Mouse (Mus musculus) MEL (cell line): ENCODE results near the gene Frmd4b. TPM values are rescaled to one million over a fixed set of nuclear protein-coding genes. Genes with fewer than 3 reads are reported as not detected.

Source experiments
- DNase-seq: peaks from one replicate; pipeline ENCODE4 v3.0.0; 2011; ENCODE audit warnings: low read depth, low spot score
- H3K27ac ChIP-seq: 2 replicates; pipeline ENCODE4 v1.5.1; 2012; ENCODE audit warnings: low read depth, mild to moderate bottlenecking, control low read depth, low read length, moderate library complexity; ENCODE audit not compliant: control insufficient read depth
- H3K27me3 ChIP-seq, 2 experiments: fragments of 150-350 bp in 1 of 2; sonication (generic) in 1 of 2; 2 replicates each; pipeline ENCODE4 v1.6.1; 2012; ENCODE audit warnings: low read length in 2 of 2, mild to moderate bottlenecking in 2 of 2, improper control_type of control experiment in 1 of 2, moderate library complexity in 1 of 2; ENCODE audit not compliant: insufficient read depth in 2 of 2, control insufficient read depth in 1 of 2
- H3K36me3 ChIP-seq, 2 experiments: 2 replicates each; pipeline ENCODE4 v1.6.1; 2012 to 2014; ENCODE audit warnings: low read length in 2 of 2, improper control_type of control experiment in 1 of 2, inconsistent platforms in 1 of 2, mild to moderate bottlenecking in 1 of 2; ENCODE audit not compliant: insufficient read depth in 2 of 2, control insufficient read depth in 1 of 2
- H3K4me1 ChIP-seq, 2 experiments: fragments of 150-350 bp in 1 of 2; sonication (generic) in 1 of 2; 2 replicates each; pipeline ENCODE4 v1.6.1; 2012; ENCODE audit warnings: low read length in 2 of 2, improper control_type of control experiment in 1 of 2, mild to moderate bottlenecking in 1 of 2; ENCODE audit not compliant: insufficient read depth in 2 of 2, control insufficient read depth in 1 of 2
- H3K4me3 ChIP-seq, 2 experiments: fragments of 150-350 bp in 1 of 2; sonication (generic) in 1 of 2; 2 replicates each; pipeline ENCODE4 v1.5.1; 2012; ENCODE audit warnings: low read depth in 2 of 2, low read length in 2 of 2, mild to moderate bottlenecking in 2 of 2, moderate library complexity in 2 of 2, control low read depth in 1 of 2, improper control_type of control experiment in 1 of 2; ENCODE audit not compliant: control insufficient read depth in 1 of 2, insufficient read depth in 1 of 2
- H3K79me2 ChIP-seq: 2 replicates; pipeline ENCODE4 v1.6.1; 2012; ENCODE audit warnings: mild to moderate bottlenecking, low read length, moderate library complexity; ENCODE audit not compliant: control insufficient read depth, poor library complexity, insufficient read depth
- H3K9ac ChIP-seq: 2 replicates; pipeline ENCODE4 v1.6.1; 2012; ENCODE audit warnings: low read depth, mild to moderate bottlenecking, control low read depth, low read length, moderate library complexity; ENCODE audit not compliant: control insufficient read depth, poor library complexity, severe bottlenecking
- H3K9me3 ChIP-seq: fragments of 150-350 bp; sonication (generic); replicated peaks from 2 replicates; pipeline ENCODE4 v1.6.1; 2012; ENCODE audit warnings: mild to moderate bottlenecking, low read length, improper control_type of control experiment, moderate library complexity; ENCODE audit not compliant: insufficient read depth
- BHLHE40 ChIP-seq: IDR thresholded peaks from 2 replicates; pipeline ENCODE4 v1.6.1; 2012; ENCODE audit warnings: low read depth, mild to moderate bottlenecking, inconsistent platforms, low read length, improper control_type of control experiment, borderline replicate concordance
- E2F4 ChIP-seq: IDR thresholded peaks from 2 replicates; pipeline ENCODE4 v1.6.1; 2011; ENCODE audit warnings: low read depth, low read length, improper control_type of control experiment, borderline replicate concordance
- ELF1 ChIP-seq: IDR thresholded peaks from 2 replicates; pipeline ENCODE4 v1.6.1; 2014; ENCODE audit warnings: low read depth, mild to moderate bottlenecking, inconsistent platforms, low read length, improper control_type of control experiment, moderate library complexity
- EP300 ChIP-seq, 2 experiments: IDR thresholded peaks; 2 replicates each; pipeline ENCODE4 v1.6.1; 2011; ENCODE audit warnings: improper control_type of control experiment in 2 of 2, low read length in 2 of 2, low read depth in 1 of 2, mild to moderate bottlenecking in 1 of 2
- ETS1 ChIP-seq: IDR thresholded peaks from 2 replicates; pipeline ENCODE4 v1.6.1; 2012; ENCODE audit warnings: low read depth, mild to moderate bottlenecking, inconsistent platforms, low read length, improper control_type of control experiment, moderate library complexity
- HCFC1 ChIP-seq: IDR thresholded peaks from 2 replicates; pipeline ENCODE4 v1.6.1; 2012; ENCODE audit warnings: low read depth, mild to moderate bottlenecking, inconsistent platforms, low read length, improper control_type of control experiment, moderate library complexity
- JUND ChIP-seq: IDR thresholded peaks from 2 replicates; pipeline ENCODE4 v1.6.1; 2011; ENCODE audit warnings: low read depth, mild to moderate bottlenecking, improper control_type of control experiment, low read length
- MAX ChIP-seq: IDR thresholded peaks from 2 replicates; pipeline ENCODE4 v1.6.1; 2011; ENCODE audit warnings: low read length, improper control_type of control experiment
- MXI1 ChIP-seq: IDR thresholded peaks from 2 replicates; pipeline ENCODE4 v1.6.1; 2011; ENCODE audit warnings: mild to moderate bottlenecking, low read depth, low read length, improper control_type of control experiment
- MYB ChIP-seq: IDR thresholded peaks from 2 replicates; pipeline ENCODE4 v1.6.1; 2011; ENCODE audit warnings: mild to moderate bottlenecking, low read depth, low read length, improper control_type of control experiment
- POLR2A ChIP-seq, 2 experiments: IDR thresholded peaks; 2 replicates each; pipeline ENCODE4 v1.6.1; 2011 to 2012; ENCODE audit warnings: low read length in 2 of 2, mild to moderate bottlenecking in 2 of 2, control low read depth in 1 of 2, improper control_type of control experiment in 1 of 2, low read depth in 1 of 2, moderate library complexity in 1 of 2; ENCODE audit not compliant: control insufficient read depth in 1 of 2, insufficient read depth in 1 of 2, poor library complexity in 1 of 2
- POLR2AphosphoS2 ChIP-seq: IDR thresholded peaks from 2 replicates; pipeline ENCODE4 v1.6.1; 2011; ENCODE audit warnings: low read length, improper control_type of control experiment
- POLR2AphosphoS5 ChIP-seq: IDR thresholded peaks from 2 replicates; pipeline ENCODE4 v1.6.1; 2012; ENCODE audit warnings: low read depth, borderline replicate concordance, mild to moderate bottlenecking, inconsistent platforms, low read length, moderate library complexity, mixed read lengths
- RCOR1 ChIP-seq: IDR thresholded peaks from 2 replicates; pipeline ENCODE4 v1.6.1; 2012; ENCODE audit warnings: low read depth, mild to moderate bottlenecking, inconsistent platforms, low read length, improper control_type of control experiment
- SIN3A ChIP-seq: IDR thresholded peaks from 2 replicates; pipeline ENCODE4 v1.6.1; 2012; ENCODE audit warnings: low read length, improper control_type of control experiment, inconsistent platforms
- SMC3 ChIP-seq: IDR thresholded peaks from 2 replicates; pipeline ENCODE4 v1.6.1; 2011; ENCODE audit warnings: low read depth, low read length, improper control_type of control experiment
- TAL1 ChIP-seq: IDR thresholded peaks from 2 replicates; pipeline ENCODE4 v1.6.1; 2012; ENCODE audit warnings: mild to moderate bottlenecking, inconsistent platforms, low read length, moderate library complexity, mixed read lengths
- TCF12 ChIP-seq: IDR thresholded peaks from 2 replicates; pipeline ENCODE4 v1.6.1; 2014; ENCODE audit warnings: low read depth, mild to moderate bottlenecking, inconsistent platforms, low read length, improper control_type of control experiment, moderate library complexity
- UBTF ChIP-seq: IDR thresholded peaks from 2 replicates; pipeline ENCODE4 v1.6.1; 2012; ENCODE audit warnings: low read depth, mild to moderate bottlenecking, inconsistent platforms, low read length, improper control_type of control experiment, moderate library complexity, borderline replicate concordance; ENCODE audit not compliant: insufficient read depth
- USF2 ChIP-seq, 2 experiments: IDR thresholded peaks; 2 replicates each; pipeline ENCODE4 v1.6.1; 2011 to 2012; ENCODE audit warnings: improper control_type of control experiment in 2 of 2, low read length in 2 of 2, borderline replicate concordance in 1 of 2, inconsistent platforms in 1 of 2, low read depth in 1 of 2, mild to moderate bottlenecking in 1 of 2; ENCODE audit not compliant: insufficient read depth in 1 of 2
- ZC3H11A ChIP-seq: IDR thresholded peaks from 2 replicates; pipeline ENCODE4 v1.6.1; 2012; ENCODE audit warnings: low read depth, mild to moderate bottlenecking, inconsistent platforms, low read length, improper control_type of control experiment
- ZKSCAN1 ChIP-seq: IDR thresholded peaks from 2 replicates; pipeline ENCODE4 v1.6.1; 2012; ENCODE audit warnings: low read depth, mild to moderate bottlenecking, inconsistent platforms, low read length, improper control_type of control experiment, moderate library complexity
- ZMIZ1 ChIP-seq: IDR thresholded peaks from 2 replicates; pipeline ENCODE4 v1.6.1; 2012; ENCODE audit warnings: low read depth, mild to moderate bottlenecking, inconsistent platforms, low read length, improper control_type of control experiment, moderate library complexity
- ZNF384 ChIP-seq: IDR thresholded peaks from 2 replicates; pipeline ENCODE4 v1.6.1; 2012; ENCODE audit warnings: low read depth, mild to moderate bottlenecking, inconsistent platforms, low read length, improper control_type of control experiment
- polyA plus RNA-seq, 2 experiments: library from polyadenylated mRNA; stranded (reverse) in 1 of 2; unstranded in 1 of 2; fragments of >175 nt in 1 of 2; fragments of >200 nt in 1 of 2; gene quantifications; 2 replicates each; pipeline versions ENCODE4 v1.2.1 to v1.2.4; 2012; ENCODE audit warnings: low replicate concordance in 2 of 2, low read depth in 1 of 2; ENCODE audit not compliant: insufficient read length in 2 of 2, insufficient read depth in 1 of 2, missing spikeins in 1 of 2
- total RNA-seq: library from RNA; depleted of rRNA; stranded (reverse); fragments of 300-350 nt; gene quantifications from 2 replicates; pipeline ENCODE4 v1.2.3, GENCODE M21; 2012

Gene Frmd4b
- total and polyA plus RNA-seq, 3 experiments, result 0.18 TPM; not detected in 2

DNA sequence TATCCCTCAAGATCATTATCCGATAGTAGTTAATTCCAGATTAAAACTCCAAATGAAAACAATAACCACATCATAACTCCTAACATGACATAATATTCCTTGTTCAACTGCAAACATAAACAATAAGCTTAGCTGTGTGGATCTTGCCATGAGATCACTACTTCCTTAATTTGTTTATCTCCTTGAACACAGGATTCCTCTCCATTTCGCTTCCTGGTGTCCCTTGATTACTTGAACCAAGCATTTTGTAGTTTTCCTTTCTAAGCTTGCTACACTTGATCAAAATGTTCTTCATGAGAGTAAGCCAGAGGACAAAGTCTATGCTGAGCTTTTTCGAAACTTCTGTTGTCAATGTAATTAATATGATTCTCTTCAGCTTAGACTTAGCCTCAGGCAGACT, 209.4 kb downstream of the Frmd4b start:
- H3K9ac ChIP-seq, result no peak overlapping the region
- DNase-seq, result peak; percentile 21
- no peaks in the 10 kb centered on the region for H3K9me3 ChIP-seq
- H3K27me3 ChIP-seq, result no peaks in the 10 kb centered on the region
- peaks cover 3 to 29% of the 10 kb centered on the region in 2 experiments for H3K4me1 ChIP-seq
- TF ChIP-seq EP300 (IDR thresholded peaks at IDR 0.05; ENCODE audit: low read depth in 1 of 2, low read length in 2 of 2), result peak in 1 of 2 experiments; percentile 15; a peak in 1 of 4 replicates
- no peak for TF ChIP-seq USF2 (IDR thresholded peaks at IDR 0.05; ENCODE audit: borderline replicate concordance in 1 of 2, insufficient read depth in 1 of 2, low read depth in 1 of 2, low read length in 2 of 2)
- peak; percentile 26; the same call in 1 of the 2 replicates for TF ChIP-seq TCF12
- peak; percentile 32; the same call in 1 of the 2 replicates for TF ChIP-seq TAL1
- TF ChIP-seq MAX, result no peak
- TF ChIP-seq, all 39 proteins: peak for 3
- Histone ChIP-seq H3K36me3 (peaks cover 0 to 29% of the 10 kb centered on the region in 2 experiments; a peak in 2 of 4 replicates), H3K27ac (no peak overlapping the region), H3K4me3 (no peak overlapping the region), H3K79me2 (no peaks in the 10 kb centered on the region)

DNA sequence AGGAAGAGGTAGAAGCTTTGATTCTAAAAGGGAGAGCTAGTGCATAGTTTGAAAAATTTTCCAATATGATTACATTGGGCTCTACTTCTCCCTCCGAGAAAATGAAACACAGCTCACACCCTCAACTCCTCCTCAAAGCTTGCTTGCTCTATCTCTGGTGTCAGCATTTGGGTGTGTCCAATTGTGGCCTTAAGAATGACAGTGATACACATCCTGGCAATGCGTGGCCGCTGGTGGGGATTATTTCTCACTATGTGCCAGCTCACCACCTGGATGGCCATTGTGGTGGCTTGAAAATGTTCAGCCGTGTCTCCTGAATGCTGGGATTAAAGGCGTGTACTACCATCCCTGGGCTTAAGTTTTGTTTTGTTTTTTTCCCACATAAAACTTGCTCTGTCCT, 209.9 kb downstream of the Frmd4b start:
- Histone ChIP-seq H3K27ac (no peak overlapping the region), H3K9ac (no peak overlapping the region), H3K36me3 (peaks cover 0 to 29% of the 10 kb centered on the region in 2 experiments; a peak in 2 of 4 replicates), H3K4me3 (peak overlapping the region in 1 of 2 experiments; percentile 28; a peak in 1 of 4 replicates), H3K9me3 (no peaks in the 10 kb centered on the region), H3K79me2 (no peaks in the 10 kb centered on the region), H3K27me3 (no peaks in the 10 kb centered on the region), H3K4me1 (peaks cover 3 to 29% of the 10 kb centered on the region in 2 experiments)
- TF ChIP-seq EP300 (IDR thresholded peaks at IDR 0.05; ENCODE audit: low read depth in 1 of 2, low read length in 2 of 2) (peak in 1 of 2 experiments; percentile 36; a peak in 2 of 4 replicates), POLR2A (IDR thresholded peaks at IDR 0.05; ENCODE audit: control insufficient read depth in 1 of 2, insufficient read depth in 1 of 2, low read depth in 1 of 2, low read length in 2 of 2, poor library complexity in 1 of 2) (no peak), ZMIZ1 (no peak)
- peak; percentile 54 for DNase-seq

DNA sequence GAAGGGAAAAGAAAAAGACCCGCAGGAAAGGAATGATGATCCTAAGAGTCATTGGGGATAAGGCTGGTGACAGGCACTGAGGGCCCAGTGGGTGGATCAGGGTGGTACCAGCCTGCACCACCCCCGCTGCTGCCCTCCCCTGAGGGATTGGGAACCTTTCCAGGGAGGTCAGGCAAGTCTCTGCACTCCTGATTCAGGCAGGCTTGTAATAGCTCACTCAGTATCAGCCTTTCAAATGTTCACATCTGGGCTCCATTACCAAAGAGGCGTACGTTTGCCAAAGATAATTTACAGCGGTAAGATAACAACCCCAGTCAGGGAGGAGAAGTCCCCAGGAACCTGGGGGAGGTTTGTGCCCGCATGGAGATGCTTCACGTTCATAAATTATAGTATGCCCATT, 212.0 kb downstream of the Frmd4b start:
- H3K9ac ChIP-seq, result no peak overlapping the region
- H3K36me3 ChIP-seq, result peaks cover 0 to 29% of the 10 kb centered on the region in 2 experiments; a peak in 2 of 4 replicates
- no peak overlapping the region for H3K27ac ChIP-seq
- H3K4me1 ChIP-seq, result peaks cover 3 to 29% of the 10 kb centered on the region in 2 experiments
- H3K27me3 ChIP-seq, result no peaks in the 10 kb centered on the region
- DNase-seq, result peak; percentile 57
- no peaks in the 10 kb centered on the region for H3K9me3 ChIP-seq
- H3K79me2 ChIP-seq, result no peaks in the 10 kb centered on the region
- H3K4me3 ChIP-seq, result no peak overlapping the region
- no peak for TF ChIP-seq MYB
- TF ChIP-seq ZC3H11A, result no peak
- no peak for TF ChIP-seq POLR2AphosphoS5
- no peak for TF ChIP-seq BHLHE40
- peak; percentile 69 for TF ChIP-seq ETS1
- no peak for TF ChIP-seq SMC3
- TF ChIP-seq HCFC1, result no peak
- TF ChIP-seq E2F4, result no peak
- TF ChIP-seq TCF12, result peak; percentile 89
- TF ChIP-seq SIN3A, result peak; percentile 27; the same call in 1 of the 2 replicates
- no peak for TF ChIP-seq ELF1
- TF ChIP-seq ZNF384, result no peak
- TF ChIP-seq JUND, result no peak
- TF ChIP-seq UBTF, result no peak
- no peak for TF ChIP-seq MXI1
- peak; percentile 75 for TF ChIP-seq RCOR1
- TF ChIP-seq USF2 (IDR thresholded peaks at IDR 0.05; ENCODE audit: borderline replicate concordance in 1 of 2, insufficient read depth in 1 of 2, low read depth in 1 of 2, low read length in 2 of 2), result no peak
- no peak for TF ChIP-seq POLR2AphosphoS2
- TF ChIP-seq TAL1, result peak; percentile 67
- no peak for TF ChIP-seq POLR2A (IDR thresholded peaks at IDR 0.05; ENCODE audit: control insufficient read depth in 1 of 2, insufficient read depth in 1 of 2, low read depth in 1 of 2, low read length in 2 of 2, poor library complexity in 1 of 2)
- no peak for TF ChIP-seq ZKSCAN1
